Mouse (Mus musculus) neural tube, embryonic 14.5 days (tissue): ENCODE data around the gene Pdlim5. TPM values are rescaled to one million over a fixed set of nuclear protein-coding genes. Genes with fewer than 3 reads are reported as not detected.
"Not testable (repeated sequence)": the region's sequence is repeated elsewhere in the genome, so short reads cannot be mapped to it uniquely, and the experiment has no call there.

ENCODE experiments used
- ATAC-seq: fragments of 200-750 bp; cut with Nextera tagmentation; 2 replicates; pipeline ENCODE4 v1.8.0; 2017; ENCODE audit warnings: low read depth, mild to moderate bottlenecking, moderate TSS enrichment, moderate library complexity
- H3K27ac ChIP-seq: fragments of 300-500 bp; sonication (generic); 2 replicates; pipeline ENCODE4 v1.5.1; 2014; ENCODE audit warnings: low read depth, mild to moderate bottlenecking, control low read depth, low read length, moderate library complexity, mixed read lengths
- H3K27me3 ChIP-seq: fragments of 300-500 bp; sonication (generic); 2 replicates; pipeline ENCODE4 v1.6.1; 2014; ENCODE audit warnings: low read length; ENCODE audit not compliant: control insufficient read depth, insufficient read depth
- H3K36me3 ChIP-seq: fragments of 300-500 bp; sonication (generic); 2 replicates; pipeline ENCODE4 v1.6.1; 2014; ENCODE audit warnings: low read length, mixed read lengths; ENCODE audit not compliant: control insufficient read depth, insufficient read depth
- H3K4me1 ChIP-seq: fragments of 300-500 bp; sonication (generic); 2 replicates; pipeline ENCODE4 v1.6.1; 2014; ENCODE audit warnings: low read length; ENCODE audit not compliant: control insufficient read depth, insufficient read depth
- H3K4me2 ChIP-seq: fragments of 300-500 bp; sonication (generic); 2 replicates; pipeline ENCODE4 v1.6.1; 2014; ENCODE audit warnings: mild to moderate bottlenecking, low read depth, low read length, control low read depth
- H3K4me3 ChIP-seq: fragments of 300-500 bp; sonication (generic); 2 replicates; pipeline ENCODE4 v1.5.1; 2014; ENCODE audit warnings: low read depth, low read length, control low read depth, mixed read lengths
- H3K9ac ChIP-seq: fragments of 300-500 bp; sonication (generic); replicated peaks from 2 replicates; pipeline ENCODE4 v1.6.1; 2014; ENCODE audit warnings: low read depth, mild to moderate bottlenecking, control low read depth, low read length, mixed read lengths
- H3K9me3 ChIP-seq: fragments of 300-500 bp; sonication (generic); 2 replicates; pipeline ENCODE4 v1.6.1; 2016; ENCODE audit warnings: low read length; ENCODE audit not compliant: control insufficient read depth
- WGBS: fragments of 180-500 bp; shearing (Covaris S2); extraction: QIAGEN DNeasy Blood & Tissue Kit; methylation state at CpG from one replicate; pipeline ENCODE4 v1.1.7; 2014; 5-methylcytosine and 5-hydroxymethylcytosine counted together
- polyA plus RNA-seq: library from polyadenylated mRNA; unstranded; fragments of >200 nt; fragmentation: Nextera tagmentation; extraction: Ambion mirVana; gene quantifications from 2 replicates; pipeline ENCODE4 v1.2.1, GENCODE M21; 2014

The Pdlim5 gene
- polyA plus RNA-seq, 1 experiment from 2014 or later, result 19.8 TPM

GRCm38 (mm10) chr3:142212186-142212585, 183.3 kb downstream of the Pdlim5 start:
- H3K4me1 ChIP-seq, result no peaks in the 10 kb centered on the region
- H3K4me3 ChIP-seq, result no peak overlapping the region
- 75% methylated on average over 3 of the region's 3 CpGs for WGBS
- H3K27ac ChIP-seq, result no peak overlapping the region
- H3K27me3 ChIP-seq, result no peaks in the 10 kb centered on the region
- no peak overlapping the region for H3K9ac ChIP-seq
- ATAC-seq, result no peak
- H3K9me3 ChIP-seq, result no peaks in the 10 kb centered on the region
- H3K4me2 ChIP-seq, result no peak overlapping the region
- H3K36me3 ChIP-seq, result no peaks in the 10 kb centered on the region

GRCm38 (mm10) chr3:142209981-142210380, 185.5 kb downstream of the Pdlim5 start:
- no peak overlapping the region for H3K27ac ChIP-seq
- no peaks in the 10 kb centered on the region for H3K36me3 ChIP-seq
- H3K9me3 ChIP-seq, result no peaks in the 10 kb centered on the region
- WGBS, result 79% methylated on average over 6 of the region's 6 CpGs
- H3K9ac ChIP-seq, result no peak overlapping the region
- H3K4me1 ChIP-seq, result no peaks in the 10 kb centered on the region
- H3K27me3 ChIP-seq, result no peaks in the 10 kb centered on the region
- no peak overlapping the region for H3K4me2 ChIP-seq
- H3K4me3 ChIP-seq, result no peak overlapping the region
- no peak for ATAC-seq

- ATAC-seq, result no peak
- Histone ChIP-seq H3K27ac (no peak overlapping the region), H3K9me3 (no peaks in the 10 kb centered on the region), H3K4me3 (no peak overlapping the region), H3K9ac (no peak overlapping the region), H3K4me1 (no peaks in the 10 kb centered on the region), H3K27me3 (no peaks in the 10 kb centered on the region), H3K4me2 (no peak overlapping the region), H3K36me3 (no peaks in the 10 kb centered on the region)
- 79% methylated on average over 11 of the region's 11 CpGs for WGBS
Measured at GRCm38 (mm10) chr3:142209057-142209456, 186.4 kb downstream of the Pdlim5 start.

GRCm38 (mm10) chr3:142207488-142207887, 188.0 kb downstream of the Pdlim5 start:
- Histone ChIP-seq H3K4me2 (no peak overlapping the region), H3K4me3 (no peak overlapping the region), H3K27me3 (no peaks in the 10 kb centered on the region), H3K27ac (no peak overlapping the region), H3K36me3 (no peaks in the 10 kb centered on the region), H3K4me1 (no peaks in the 10 kb centered on the region), H3K9me3 (no peaks in the 10 kb centered on the region), H3K9ac (no peak overlapping the region)
- ATAC-seq, result no peak
- 93% methylated on average over 6 of the region's 6 CpGs for WGBS

- no peaks in the 10 kb centered on the region for H3K4me1 ChIP-seq
- no peak overlapping the region for H3K27ac ChIP-seq
- H3K27me3 ChIP-seq, result no peaks in the 10 kb centered on the region
- H3K9ac ChIP-seq, result no peak overlapping the region
- H3K4me2 ChIP-seq, result no peak overlapping the region
- no peaks in the 10 kb centered on the region for H3K9me3 ChIP-seq
- H3K36me3 ChIP-seq, result no peaks in the 10 kb centered on the region
- ATAC-seq, result no peak
- WGBS, result 81% methylated on average over 3 of the region's 3 CpGs
- no peak overlapping the region for H3K4me3 ChIP-seq
Measured at GRCm38 (mm10) chr3:142206316-142206715, 189.2 kb downstream of the Pdlim5 start.

- Histone ChIP-seq H3K9me3 (no peaks in the 10 kb centered on the region), H3K27me3 (no peaks in the 10 kb centered on the region), H3K4me2 (no peak overlapping the region), H3K9ac (no peak overlapping the region), H3K36me3 (no peaks in the 10 kb centered on the region), H3K4me1 (no peaks in the 10 kb centered on the region), H3K4me3 (no peak overlapping the region), H3K27ac (no peak overlapping the region)
- 87% methylated on average over 8 of the region's 8 CpGs for WGBS
- ATAC-seq, result no peak
Measured at GRCm38 (mm10) chr3:142196142-142196541, 199.4 kb downstream of the Pdlim5 start.

GRCm38 (mm10) chr3:142191627-142192026, 203.9 kb downstream of the Pdlim5 start:
- ATAC-seq, H3K4me2 ChIP-seq, H3K4me3 ChIP-seq, H3K36me3 ChIP-seq, H3K9ac ChIP-seq, H3K9me3 ChIP-seq, H3K27me3 ChIP-seq, H3K4me1 ChIP-seq, H3K27ac ChIP-seq: not testable (repeated sequence)

Other genes starting within 250 kb of the Pdlim5 start
- gene Bmpr1b, start 226.3 kb downstream of the Pdlim5 start, polyA plus RNA-seq, result 7.5 and 8.2 TPM in 2 replicates
- 0.08 and 0.11 TPM in 2 replicates for gene Gbp5, start 98.3 kb upstream of the Pdlim5 start, polyA plus RNA-seq
- 1.0 and 2.4 TPM in 2 replicates for gene Gbp7, start 134.6 kb upstream of the Pdlim5 start, polyA plus RNA-seq
- gene Gbp3, start 164.3 kb upstream of the Pdlim5 start, polyA plus RNA-seq, result 0.64 and 0.86 TPM in 2 replicates
- gene Gbp2b, start 199.2 kb upstream of the Pdlim5 start, polyA plus RNA-seq, result not detected in 2 replicates
- gene Gbp2, start 224.9 kb upstream of the Pdlim5 start, polyA plus RNA-seq, result 0.16 and 0.54 TPM in 2 replicates